Mouse (Mus musculus) brain, embryonic 14.5 days (tissue): ENCODE measurements around the gene Tmem38b.

Experiments used
- CTCF ChIP-seq: fragments of 200-500 bp; IDR thresholded peaks from 2 replicates; pipeline ENCODE4 v1.5.1; 2012; ENCODE audit warnings: inconsistent platforms, mild to moderate bottlenecking, moderate library complexity, borderline replicate concordance; ENCODE audit not compliant: insufficient read depth, insufficient read length; ENCODE audit errors: extremely low read depth
- POLR2A ChIP-seq: fragments of 200-500 bp; IDR thresholded peaks from 2 replicates; pipeline ENCODE4 v1.6.1; 2012; ENCODE audit warnings: mild to moderate bottlenecking, inconsistent platforms, borderline replicate concordance; ENCODE audit not compliant: poor library complexity, insufficient read depth, insufficient read length, severe bottlenecking; ENCODE audit errors: extremely low read depth

DNA sequence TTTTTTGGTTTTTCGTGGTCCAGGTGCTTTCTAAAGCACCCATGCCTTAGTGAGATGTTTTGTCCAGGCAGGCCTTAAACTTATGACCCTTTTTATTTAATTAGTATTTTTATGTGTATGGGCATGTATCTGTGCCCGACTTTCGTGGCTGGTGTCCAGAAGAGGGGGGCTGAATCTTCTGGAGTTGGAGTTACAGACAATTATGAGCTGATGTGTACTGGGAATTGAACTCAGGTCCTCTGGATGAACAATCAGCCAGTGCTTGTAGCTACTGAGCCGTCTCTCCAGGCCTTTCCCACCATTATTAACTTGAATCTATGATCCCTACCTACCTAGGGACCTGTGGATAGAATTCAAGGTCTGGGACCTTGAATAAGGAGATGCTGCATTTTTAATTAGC, 44.4 kb upstream of the Tmem38b start:
- TF ChIP-seq POLR2A (no peak), CTCF (no peak)
